Mouse (Mus musculus): ENCODE measurements around the gene Dus3l.

The Dus3l gene

GRCm38 (mm10) chr17:56754271-56755185 lies 10.0 kb upstream of the Dus3l start:
- DNase-seq (ENCODE audit: low spot score): no peak

- peak; percentile 54 for DNase-seq (ENCODE audit: low spot score)
Observed at GRCm38 (mm10) chr17:56756703-56757399, 7.7 kb upstream of the Dus3l start.

- DNase-seq (ENCODE audit: low spot score): peak; percentile 94
Observed at GRCm38 (mm10) chr17:56757416-56758123, 7.0 kb upstream of the Dus3l start, which contains the start of gene Nrtn. Nrtn (minus strand) TSS chr17:56757530.

GRCm38 (mm10) chr17:56758132-56758531 lies 6.4 kb upstream of the Dus3l start:
- DNase-seq (ENCODE audit: low spot score): peak; percentile 86

GRCm38 (mm10) chr17:56759261-56759660 lies 5.3 kb upstream of the Dus3l start:
- no peak for DNase-seq (ENCODE audit: low spot score)

GRCm38 (mm10) chr17:56761077-56761476 lies 3.5 kb upstream of the Dus3l start:
- DNase-seq (ENCODE audit: low spot score): no peak

GRCm38 (mm10) chr17:56761991-56762410 lies 2.6 kb upstream of the Dus3l start:
- peak; percentile 86 for DNase-seq (ENCODE audit: low spot score)

GRCm38 (mm10) chr17:56762769-56763731 lies 1.5 kb upstream of the Dus3l start:
- DNase-seq (ENCODE audit: low spot score): peak; percentile 46

- no peak for DNase-seq (ENCODE audit: low spot score)
Observed at GRCm38 (mm10) chr17:56763741-56764250, 761 bp upstream of the Dus3l start.

GRCm38 (mm10) chr17:56765431-56765830 lies 874 bp downstream of the Dus3l start:
- DNase-seq (ENCODE audit: low spot score): no peak

- DNase-seq (ENCODE audit: low spot score): no peak
Observed at GRCm38 (mm10) chr17:56766631-56767405, 2.3 kb downstream of the Dus3l start.

GRCm38 (mm10) chr17:56767531-56768135 lies 3.1 kb downstream of the Dus3l start:
- no peak for DNase-seq (ENCODE audit: low spot score)

GRCm38 (mm10) chr17:56768941-56769340 lies 4.4 kb downstream of the Dus3l start:
- DNase-seq (ENCODE audit: low spot score): no peak

GRCm38 (mm10) chr17:56769950-56770349 lies 5.4 kb downstream of the Dus3l start, which contains the start of gene Prr22:
Prr22 (plus strand) TSS chr17:56770250.
- no peak for DNase-seq (ENCODE audit: low spot score)

- no peak for DNase-seq (ENCODE audit: low spot score)
Observed at GRCm38 (mm10) chr17:56777568-56777967, 13.0 kb downstream of the Dus3l start.

GRCm38 (mm10) chr17:56778779-56779362 lies 14.3 kb downstream of the Dus3l start:
- no peak for DNase-seq (ENCODE audit: low spot score)

- DNase-seq (ENCODE audit: low spot score): no peak
Observed at GRCm38 (mm10) chr17:56780291-56780978, 15.9 kb downstream of the Dus3l start.

GRCm38 (mm10) chr17:56788886-56789285 lies 24.3 kb downstream of the Dus3l start:
- DNase-seq (ENCODE audit: low spot score): no peak

GRCm38 (mm10) chr17:56789286-56789685 lies 24.7 kb downstream of the Dus3l start:
- no peak for DNase-seq (ENCODE audit: low spot score)
